Mouse (Mus musculus) gonadal fat pad, adult 2 months (tissue): ENCODE measurements around the gene Wls. TPM values are rescaled to one million over a fixed set of nuclear protein-coding genes. Genes with fewer than 3 reads are reported as not detected.
A peak's percentile ranks its signal among the peaks of the same experiment; 100 is the strongest.

ENCODE experiments used
- DNase-seq: peaks from one replicate; pipeline ENCODE4 v3.0.0-alpha.2; 2012; ENCODE audit warnings: low read depth
- polyA plus RNA-seq: library from polyadenylated mRNA; depleted of rRNA; stranded (reverse); fragments of >200 nt; gene quantifications from 2 replicates; pipeline ENCODE4 v1.2.3, GENCODE M21; 2012; rRNA removed

Gene Wls
- polyA plus RNA-seq, 1 experiment, result 52.1 TPM

- peak; percentile 24 for DNase-seq
Observed at GRCm38 (mm10) chr3:159917328-159918090, 78.0 kb downstream of the Wls start.

Other genes with a start within 250 kb of the Wls start
- not detected in 2 replicates for gene Rpe65, start 240.5 kb upstream of the Wls start, polyA plus RNA-seq